Mouse (Mus musculus): ENCODE results near the gene Olfr1224-ps1.

DNA sequence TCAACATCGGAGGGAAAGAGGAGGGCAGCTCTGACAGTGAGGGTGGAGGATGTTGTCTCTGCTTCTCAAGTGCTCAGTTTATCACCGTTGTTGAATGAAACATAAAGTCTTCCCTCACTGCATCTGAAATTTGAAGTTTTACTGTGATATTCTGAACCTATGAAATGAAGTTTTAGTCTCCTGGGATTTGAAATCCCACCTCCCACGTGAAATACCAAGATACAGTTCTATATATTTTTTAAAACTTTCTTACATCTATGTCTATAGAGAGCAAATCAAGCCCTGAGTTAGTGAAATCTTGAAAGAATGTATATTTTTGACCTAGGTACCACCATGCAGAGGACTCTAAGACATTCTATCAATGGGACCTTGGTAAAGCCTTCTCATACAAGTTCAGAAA, 57.2 kb downstream of the Olfr1224-ps1 start, which contains the start of gene Olfr1220:
- TF ChIP-seq CTCF (IDR thresholded peaks at IDR 0.05; ENCODE audit: extremely low read depth, insufficient read depth, low read length) (no peak), POLR2A (IDR thresholded peaks at IDR 0.05; ENCODE audit: extremely low read depth, insufficient read depth, low read length) (no peak)

Data from cortical plate, adult 2 months (tissue).